Mouse (Mus musculus): Measurements from ENCODE around the gene Prok1.

DNA sequence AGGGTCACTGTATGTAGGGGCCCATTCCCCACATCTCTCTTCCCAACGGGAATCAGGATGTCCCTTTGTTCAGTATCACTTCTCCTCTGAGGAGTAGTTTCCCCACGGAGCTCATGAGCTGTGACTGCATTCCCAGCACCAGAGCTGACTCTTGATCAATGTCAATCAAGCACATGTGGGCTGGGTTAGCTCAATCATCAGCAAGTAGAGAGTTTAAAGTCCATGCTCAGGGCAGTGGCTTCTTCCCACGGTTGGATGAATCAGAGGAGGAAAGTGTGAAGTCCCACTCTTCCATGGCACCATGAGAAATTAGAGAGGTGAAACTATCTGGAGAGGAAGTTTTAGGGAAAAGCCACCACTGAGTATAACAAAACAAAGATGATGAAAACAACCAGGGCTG, 9.5 kb upstream of the Prok1 start:
- TF ChIP-seq CTCF (IDR thresholded peaks at IDR 0.05; ENCODE audit: low read depth, low read length) (no peak), GATA1 (IDR thresholded peaks at IDR 0.05; ENCODE audit: borderline replicate concordance, low read length) (no peak)

Measured in G1E (cell line).